Mouse (Mus musculus): ENCODE results near the gene Mas1.

DNA sequence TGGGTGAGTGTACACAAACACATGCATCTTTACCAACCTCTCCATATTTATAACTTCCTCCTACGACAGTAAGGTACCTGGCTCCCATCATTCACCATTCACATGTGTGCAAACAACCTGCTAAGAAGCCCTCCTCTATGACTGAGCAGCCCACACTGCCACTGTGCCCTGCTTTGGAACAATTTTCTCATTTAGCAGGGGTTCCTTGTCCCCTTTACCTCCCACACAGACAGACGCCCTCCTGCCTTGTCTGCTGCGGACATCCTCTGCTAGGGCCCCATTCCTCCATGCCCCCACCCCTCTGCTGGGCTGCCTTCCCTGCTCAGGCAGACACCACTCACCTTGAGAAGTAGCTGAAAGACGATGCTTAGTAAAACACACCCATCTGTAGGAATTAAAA is 20.2 kb downstream of the Mas1 start:
- TF ChIP-seq POLR2A (IDR thresholded peaks at IDR 0.05; ENCODE audit: insufficient read depth, low read length) (no peak), CTCF (IDR thresholded peaks at IDR 0.05; ENCODE audit: low read depth, low read length) (no peak)
